Mouse (Mus musculus): Measurements from ENCODE around the gene Ppp6r2. TPM values are rescaled to one million over a fixed set of nuclear protein-coding genes. Genes with fewer than 3 reads are reported as not detected.

Gene Ppp6r2
- total and polyA plus RNA-seq, 2 experiments from 2014 or later, result 87.1 to 225 TPM

- H3K36me3 ChIP-seq (ENCODE audit: insufficient read depth, low read length), result no peaks in the 10 kb centered on the region
- TF ChIP-seq CTCF (IDR thresholded peaks at IDR 0.05), result no peak
- H3K4me1 ChIP-seq (ENCODE audit: insufficient read depth, low read length), result 0 out of 2 replicates have a peak, but pooled peaks cover 3% of the 10 kb centered on the region
- H3K4me3 ChIP-seq (ENCODE audit: low read depth, low read length), result no peak overlapping the region
- no peak overlapping the region for H3K27ac ChIP-seq (ENCODE audit: low read depth, low read length)
- H3K4me2 ChIP-seq (ENCODE audit: low read depth, low read length, poor library complexity, severe bottlenecking), result no peak overlapping the region
- DNase-seq (ENCODE audit: low spot score), result no peak
- no peak for ATAC-seq (ENCODE audit: low FRiP score)
- H3K27me3 ChIP-seq (ENCODE audit: insufficient read depth, low read length), result no peaks in the 10 kb centered on the region
- 98% methylated on average over 3 of the region's 3 CpGs for WGBS
- H3K9ac ChIP-seq (replicated peaks; ENCODE audit: low read length, poor library complexity, severe bottlenecking), result no peak overlapping the region
- no peaks in the 10 kb centered on the region for H3K9me3 ChIP-seq (ENCODE audit: low read length)
Observed at GRCm38 (mm10) chr15:89214953-89215352, 3.6 kb downstream of the Ppp6r2 start.

GRCm38 (mm10) chr15:89215611-89216233, 4.4 kb downstream of the Ppp6r2 start:
- Histone ChIP-seq H3K4me3 (ENCODE audit: low read depth, low read length) (no peak overlapping the region), H3K9me3 (ENCODE audit: low read length) (no peaks in the 10 kb centered on the region), H3K9ac (replicated peaks; ENCODE audit: low read length, poor library complexity, severe bottlenecking) (no peak overlapping the region), H3K27ac (ENCODE audit: low read depth, low read length) (no peak overlapping the region), H3K4me2 (ENCODE audit: low read depth, low read length, poor library complexity, severe bottlenecking) (no peak overlapping the region), H3K36me3 (ENCODE audit: insufficient read depth, low read length) (no peaks in the 10 kb centered on the region), H3K4me1 (ENCODE audit: insufficient read depth, low read length) (0 out of 2 replicates have a peak, but pooled peaks cover 3% of the 10 kb centered on the region), H3K27me3 (ENCODE audit: insufficient read depth, low read length) (no peaks in the 10 kb centered on the region)
- ATAC-seq (ENCODE audit: low FRiP score) (no peak), DNase-seq (ENCODE audit: low spot score) (no peak)
- WGBS, result 80% methylated on average over 2 of the region's 2 CpGs
- no peak for TF ChIP-seq CTCF (IDR thresholded peaks at IDR 0.05)

GRCm38 (mm10) chr15:89233586-89233985, 22.2 kb downstream of the Ppp6r2 start:
- no peak overlapping the region for H3K4me2 ChIP-seq (ENCODE audit: low read depth, low read length, poor library complexity, severe bottlenecking)
- no peak overlapping the region for H3K9ac ChIP-seq (replicated peaks; ENCODE audit: low read length, poor library complexity, severe bottlenecking)
- peaks cover 4% of the 10 kb centered on the region; the same call in 1 of the 2 replicates for H3K36me3 ChIP-seq (ENCODE audit: insufficient read depth, low read length)
- TF ChIP-seq CTCF (IDR thresholded peaks at IDR 0.05), result peak; percentile 36
- no peaks in the 10 kb centered on the region for H3K27me3 ChIP-seq (ENCODE audit: insufficient read depth, low read length)
- no peak for ATAC-seq (ENCODE audit: low FRiP score)
- H3K27ac ChIP-seq (ENCODE audit: low read depth, low read length), result no peak overlapping the region
- WGBS, result 36% methylated on average over 2 of the region's 2 CpGs
- no peaks in the 10 kb centered on the region for H3K9me3 ChIP-seq (ENCODE audit: low read length)
- H3K4me1 ChIP-seq (ENCODE audit: insufficient read depth, low read length), result no peaks in the 10 kb centered on the region
- no peak overlapping the region for H3K4me3 ChIP-seq (ENCODE audit: low read depth, low read length)
- DNase-seq (ENCODE audit: low spot score), result peak; percentile 58

GRCm38 (mm10) chr15:89234052-89234451, 22.7 kb downstream of the Ppp6r2 start:
- DNase-seq (ENCODE audit: low spot score), result no peak
- no peak overlapping the region for H3K4me2 ChIP-seq (ENCODE audit: low read depth, low read length, poor library complexity, severe bottlenecking)
- H3K9ac ChIP-seq (replicated peaks; ENCODE audit: low read length, poor library complexity, severe bottlenecking), result no peak overlapping the region
- H3K4me3 ChIP-seq (ENCODE audit: low read depth, low read length), result no peak overlapping the region
- no peaks in the 10 kb centered on the region for H3K9me3 ChIP-seq (ENCODE audit: low read length)
- no peaks in the 10 kb centered on the region for H3K4me1 ChIP-seq (ENCODE audit: insufficient read depth, low read length)
- no peak overlapping the region for H3K27ac ChIP-seq (ENCODE audit: low read depth, low read length)
- no peak for ATAC-seq (ENCODE audit: low FRiP score)
- H3K27me3 ChIP-seq (ENCODE audit: insufficient read depth, low read length), result no peaks in the 10 kb centered on the region
- WGBS, result 94% methylated on average over 4 of the region's 4 CpGs
- TF ChIP-seq CTCF (IDR thresholded peaks at IDR 0.05), result no peak
- H3K36me3 ChIP-seq (ENCODE audit: insufficient read depth, low read length), result peaks cover 4% of the 10 kb centered on the region; the same call in 1 of the 2 replicates

- WGBS, result 58% methylated on average over 3 of the region's 3 CpGs
- no peak for DNase-seq (ENCODE audit: low spot score)
- Histone ChIP-seq H3K9ac (replicated peaks; ENCODE audit: low read length, poor library complexity, severe bottlenecking) (no peak overlapping the region), H3K4me1 (ENCODE audit: insufficient read depth, low read length) (no peaks in the 10 kb centered on the region), H3K36me3 (ENCODE audit: insufficient read depth, low read length) (peaks cover 12% of the 10 kb centered on the region; the same call in 1 of the 2 replicates), H3K4me2 (ENCODE audit: low read depth, low read length, poor library complexity, severe bottlenecking) (no peak overlapping the region), H3K4me3 (ENCODE audit: low read depth, low read length) (no peak overlapping the region), H3K27me3 (ENCODE audit: insufficient read depth, low read length) (no peaks in the 10 kb centered on the region), H3K27ac (ENCODE audit: low read depth, low read length) (no peak overlapping the region), H3K9me3 (ENCODE audit: low read length) (no peaks in the 10 kb centered on the region)
- no peak for ATAC-seq (ENCODE audit: low FRiP score)
- TF ChIP-seq CTCF (IDR thresholded peaks at IDR 0.05), result no peak
Observed at GRCm38 (mm10) chr15:89239751-89240392, 28.5 kb downstream of the Ppp6r2 start.

GRCm38 (mm10) chr15:89241025-89241424, 29.7 kb downstream of the Ppp6r2 start:
- peak; percentile 52 for TF ChIP-seq CTCF (IDR thresholded peaks at IDR 0.05)
- no peak overlapping the region for H3K27ac ChIP-seq (ENCODE audit: low read depth, low read length)
- no peak for ATAC-seq (ENCODE audit: low FRiP score)
- H3K9me3 ChIP-seq (ENCODE audit: low read length), result no peaks in the 10 kb centered on the region
- H3K27me3 ChIP-seq (ENCODE audit: insufficient read depth, low read length), result no peaks in the 10 kb centered on the region
- DNase-seq (ENCODE audit: low spot score), result no peak
- H3K4me1 ChIP-seq (ENCODE audit: insufficient read depth, low read length), result no peaks in the 10 kb centered on the region
- H3K4me3 ChIP-seq (ENCODE audit: low read depth, low read length), result no peak overlapping the region
- H3K36me3 ChIP-seq (ENCODE audit: insufficient read depth, low read length), result peaks cover 12% of the 10 kb centered on the region; the same call in 1 of the 2 replicates
- H3K4me2 ChIP-seq (ENCODE audit: low read depth, low read length, poor library complexity, severe bottlenecking), result no peak overlapping the region
- no peak overlapping the region for H3K9ac ChIP-seq (replicated peaks; ENCODE audit: low read length, poor library complexity, severe bottlenecking)
- 67% methylated on average over 2 of the region's 2 CpGs for WGBS

All from midbrain, postnatal 0 days (tissue).